ENCODE assay signal across 18 mouse cellular contexts in the genomic region with DNA sequence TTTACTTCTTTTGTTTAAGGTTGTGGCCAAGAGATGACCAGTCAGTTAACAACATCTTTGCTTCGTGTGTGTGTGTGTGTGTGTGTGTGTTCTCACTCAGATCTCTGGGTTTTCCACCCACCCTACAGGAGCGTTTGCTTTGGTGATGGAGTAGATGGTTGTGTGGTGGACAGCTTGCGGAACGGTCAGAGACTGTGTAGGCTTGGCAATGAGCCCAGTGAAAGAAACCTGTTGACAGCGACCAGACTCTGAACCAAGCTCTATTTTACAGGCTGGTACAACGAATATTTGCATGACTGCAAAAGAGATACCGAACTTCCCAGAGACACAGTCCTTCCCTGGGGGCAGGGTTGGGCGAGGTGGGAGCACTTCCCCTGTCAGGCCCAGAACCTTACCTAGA. TPM values are rescaled to one million over a fixed set of nuclear protein-coding genes. Genes with fewer than 3 reads are reported as not detected.
DNase-seq lines count a peak whose midpoint lies in the region; ATAC-seq and TF ChIP-seq lines count a peak whose summit lies in the region.
"Had no signal": no experiment of that assay in that cellular context is flagged by ENCODE, and none has a peak within 500 bp of the region (broad histone marks: within the 10 kb centered on the region; RNA-seq: fewer than 3 reads in every experiment).

No protein-coding gene starts in this region.

- no peak for TF ChIP-seq POLR2A in cerebellum, adult 2 months (IDR thresholded peaks at IDR 0.05; ENCODE audit: borderline replicate concordance, insufficient read depth, low read length)

- H3K9me3 ChIP-seq in heart, embryonic 14.5 days (ENCODE audit: control insufficient read depth, low read length): 0 out of 2 replicates have a peak, but pooled peaks cover 3% of the 10 kb centered on the region
- H3K9me3 ChIP-seq in embryonic facial prominence, embryonic 10.5 days: no peaks in the 10 kb centered on the region
- H3K9me3 ChIP-seq: midbrain, embryonic 10.5 days; stomach, embryonic 15.5 days had no signal

- H3K9ac ChIP-seq in heart, embryonic 14.5 days (ENCODE audit: low read length): no peak overlapping the region
- H3K9ac ChIP-seq: stomach, embryonic 15.5 days had no signal

- peak; percentile 40 to 45 for DNase-seq in cerebellum, adult 2 months
- no peak for DNase-seq in heart, postnatal 25 days (ENCODE audit: low spot score)
- peak; percentile 66 for DNase-seq in left cerebral cortex, postnatal 4 days
- DNase-seq in left cerebral cortex, adult 9 months (ENCODE audit: low spot score in 2 of 2): no peak
- DNase-seq in brain, adult 2 months (ENCODE audit: low read depth, low spot score): peak; percentile 21
- DNase-seq in embryonic facial prominence, embryonic 10.5 days (ENCODE audit: low spot score): no peak
- DNase-seq: kidney, adult 9 months; kidney, postnatal 4 days; lung, adult 18-20 months; lung, postnatal 4 days; thymus, adult 2 months had no signal

- no peaks in the 10 kb centered on the region for H3K4me1 ChIP-seq in cerebellum, adult 2 months (ENCODE audit: control insufficient read depth, insufficient read depth, low read length)
- peaks cover 13 to 14% of the 10 kb centered on the region in 2 experiments for H3K4me1 ChIP-seq in heart, embryonic 14.5 days (ENCODE audit: control insufficient read depth in 2 of 2, insufficient read depth in 2 of 2, low read length in 2 of 2)
- H3K4me1 ChIP-seq in embryonic facial prominence, embryonic 10.5 days: peaks cover 4% of the 10 kb centered on the region; the same call in 1 of the 2 replicates
- H3K4me1 ChIP-seq: midbrain, embryonic 10.5 days; stomach, embryonic 15.5 days had no signal

- intact Hi-C loops in heart, postnatal 25 days (cut with DNase I): no loop called here
- intact Hi-C loops in left cerebral cortex, postnatal 4 days (cut with DNase I): no loop called here

- 18% methylated on average over 8 of the region's 8 CpGs for WGBS in cerebellum, adult 2 months
- 12% methylated on average over 8 of the region's 8 CpGs for WGBS in heart, embryonic 14.5 days
- WGBS in embryonic facial prominence, embryonic 10.5 days: 91% methylated on average over 8 of the region's 8 CpGs

- no peak for TF ChIP-seq CTCF in cerebellum, adult 2 months (IDR thresholded peaks at IDR 0.05; ENCODE audit: borderline replicate concordance, insufficient read depth, low read depth, low read length)

- H3K36me3 ChIP-seq in heart, embryonic 14.5 days (ENCODE audit: control insufficient read depth, insufficient read depth, low read length): no peaks in the 10 kb centered on the region
- no peaks in the 10 kb centered on the region for H3K36me3 ChIP-seq in embryonic facial prominence, embryonic 10.5 days (replicated peaks)
- H3K36me3 ChIP-seq: midbrain, embryonic 10.5 days; stomach, embryonic 15.5 days had no signal

- no peak overlapping the region for H3K4me2 ChIP-seq in heart, embryonic 14.5 days (ENCODE audit: low read length)
- H3K4me2 ChIP-seq: stomach, embryonic 15.5 days had no signal

- no peaks in the 10 kb centered on the region for H3K27me3 ChIP-seq in cerebellum, adult 2 months (ENCODE audit: control insufficient read depth, insufficient read depth, low read length)
- no peaks in the 10 kb centered on the region; the same call in 1 of the 2 replicates for H3K27me3 ChIP-seq in heart, embryonic 14.5 days (ENCODE audit: control insufficient read depth, insufficient read depth, low read length)
- H3K27me3 ChIP-seq in embryonic facial prominence, embryonic 10.5 days (replicated peaks; ENCODE audit: low read depth, poor library complexity, severe bottlenecking): no peaks in the 10 kb centered on the region
- H3K27me3 ChIP-seq: stomach, embryonic 15.5 days had no signal

- no peak for ATAC-seq in cerebellum, adult (ENCODE audit: insufficient number of reproducible peaks, low FRiP score, low TSS enrichment)
- ATAC-seq in heart, embryonic 14.5 days (ENCODE audit: insufficient number of reproducible peaks, insufficient read depth, low FRiP score, low read depth): peak; percentile 48; the same call in 1 of the 2 replicates
- ATAC-seq: inflammation-experienced regulatory T-cells, adult 6 months had no signal

- H3K4me3 ChIP-seq in cerebellum, adult 2 months (replicated peaks; ENCODE audit: insufficient read depth, low read depth, low read length): no peak overlapping the region
- no peak overlapping the region for H3K4me3 ChIP-seq in heart, embryonic 14.5 days (ENCODE audit: control insufficient read depth in 1 of 2, insufficient read depth in 1 of 2, low read depth in 1 of 2, low read length in 2 of 2)
- no peak overlapping the region for H3K4me3 ChIP-seq in embryonic facial prominence, embryonic 10.5 days
- H3K4me3 ChIP-seq: erythroblast, embryonic 14.5 days; midbrain, embryonic 10.5 days; myocyte; stomach, embryonic 15.5 days had no signal

- H3K27ac ChIP-seq in cerebellum, adult 2 months (ENCODE audit: insufficient read depth, low read length): no peak overlapping the region
- H3K27ac ChIP-seq in heart, embryonic 14.5 days (replicated peaks in 1 of 2; ENCODE audit: control insufficient read depth in 1 of 2, insufficient read depth in 1 of 2, low read depth in 2 of 2, low read length in 2 of 2): no peak overlapping the region
- H3K27ac ChIP-seq in embryonic facial prominence, embryonic 10.5 days (replicated peaks): no peak overlapping the region
- H3K27ac ChIP-seq: midbrain, embryonic 10.5 days; stomach, embryonic 15.5 days had no signal

RNA-seq across cellular contexts. Expression of gene Zfp503, which starts 30.2 kb away (rescaled TPM):
- polyA plus RNA-seq in cerebellum, adult 2 months (2012; rRNA removed): 4.0 and 4.4 TPM in 2 replicates
- polyA plus RNA-seq in heart, embryonic 14.5 days (2014; fragmentation: Nextera tagmentation; extraction: Ambion mirVana): 0.67 and 1.6 TPM in 2 replicates
- total RNA-seq in heart, postnatal 25 days (2021): 1 to 10 TPM; 1.5 to 2.1 TPM
- 1 to 10 TPM; 2.2 to 4.8 TPM for total RNA-seq in left cerebral cortex, postnatal 4 days (2021)
- polyA plus RNA-seq in embryonic facial prominence, embryonic 10.5 days (2016; fragmentation: Nextera tagmentation; extraction: Ambion mirVana): 9.7 and 12.5 TPM in 2 replicates
- polyA plus RNA-seq: inflammation-experienced regulatory T-cells, adult 6 months had no signal

Comparison
In these comparisons a context has a peak if more than half of its experiments do, and no peak if none do; other contexts are left out.
1. DNase-seq: peak in cerebellum, adult 2 months (2 of 2), left cerebral cortex, postnatal 4 days (single experiment) and brain, adult 2 months (single experiment); none in heart, postnatal 25 days (single experiment), left cerebral cortex, adult 9 months (0 of 2) and embryonic facial prominence, embryonic 10.5 days (single experiment).